Mouse (Mus musculus) gastrocnemius, adult 2 months (tissue): Measurements from ENCODE around the gene Igf2bp3. TPM values are rescaled to one million over a fixed set of nuclear protein-coding genes. Genes with fewer than 3 reads are reported as not detected.

Experiments used
- DNase-seq: peaks from one replicate; pipeline ENCODE4 v3.0.0; 2022
- H3K27ac ChIP-seq: fragments of 200-600 bp; 2 replicates; pipeline ENCODE4 v1.8.1; 2022; ENCODE audit warnings: mild to moderate bottlenecking
- H3K4me3 ChIP-seq: fragments of 200-600 bp; 2 replicates; pipeline ENCODE4 v1.8.1; 2022; ENCODE audit warnings: mild to moderate bottlenecking, moderate library complexity
- CTCF ChIP-seq: fragments of 200-600 bp; IDR thresholded peaks from 2 replicates; pipeline ENCODE4 v1.8.1; 2022; ENCODE audit warnings: antibody characterized with exemption, mild to moderate bottlenecking, moderate library complexity
- intact Hi-C: fragments of 180-260 bp; cut with DNase I; formaldehyde crosslinking; loops from one replicate; pipeline ENCODE4 v1.15.1; 2025
- total RNA-seq, 2 experiments: library from RNA; stranded (reverse); gene quantifications; 2 replicates each; pipeline ENCODE4 v1.2.3; 2021

Gene Igf2bp3
- total RNA-seq, 2 experiments from 2014 or later: 0.06 to 0.13 TPM

DNA sequence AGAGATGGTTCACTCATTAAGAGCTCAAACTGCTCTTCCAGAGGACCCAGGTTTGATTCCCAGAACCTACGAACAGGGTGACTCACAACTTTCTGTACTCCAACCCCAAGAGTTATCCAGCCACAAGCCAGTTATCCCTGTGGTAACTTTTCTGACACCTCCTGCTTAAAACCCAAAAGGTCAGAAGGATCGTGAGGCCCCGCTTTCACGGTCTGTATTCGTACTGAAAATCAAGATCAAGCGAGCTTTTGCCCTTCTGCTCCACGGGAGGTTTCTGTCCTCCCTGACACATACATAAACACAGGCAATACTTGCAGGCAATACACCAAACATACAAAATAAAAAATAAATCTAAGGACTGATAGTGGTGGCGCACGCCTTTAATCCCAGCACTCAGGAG, 21.6 kb upstream of the Igf2bp3 start:
- DNase-seq: peak; percentile 100
- H3K27ac ChIP-seq: no peak overlapping the region
- no peak overlapping the region for H3K4me3 ChIP-seq
- intact Hi-C loops: no loop called here
- no peak for TF ChIP-seq CTCF

GRCm38 (mm10) chr6:49233356-49233755, 18.6 kb upstream of the Igf2bp3 start:
- no peak overlapping the region for H3K27ac ChIP-seq
- no peak for DNase-seq
- TF ChIP-seq CTCF: peak; percentile 44
- H3K4me3 ChIP-seq: no peak overlapping the region
- intact Hi-C loops: no loop called here

DNA sequence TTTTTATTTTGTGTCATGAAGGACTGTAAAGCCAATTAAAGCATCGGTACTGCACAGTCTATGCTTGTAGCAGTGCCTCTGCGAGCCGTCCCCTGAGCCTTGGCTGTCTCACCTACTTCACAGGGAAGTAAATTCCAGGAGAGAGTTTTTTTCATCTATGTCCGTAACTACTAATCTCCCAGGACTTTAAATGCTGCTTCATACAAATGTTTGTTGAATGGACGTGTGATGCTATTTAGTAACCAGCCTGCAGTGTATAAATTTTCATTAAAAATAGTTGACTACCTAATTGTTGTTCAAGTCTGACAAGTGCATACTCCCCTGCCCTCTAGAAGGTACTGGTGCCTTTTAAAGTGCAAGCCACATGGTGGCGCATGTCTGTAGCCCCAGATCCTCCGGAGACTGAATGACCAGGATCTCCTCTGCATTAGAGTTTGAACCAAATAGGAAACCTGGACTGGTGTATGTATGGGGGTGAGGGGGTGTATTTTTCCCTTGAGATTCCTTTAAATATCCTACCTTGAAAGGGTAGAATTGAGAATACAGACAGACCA, 13.4 kb upstream of the Igf2bp3 start:
- no peak overlapping the region for H3K27ac ChIP-seq
- intact Hi-C loops: loop anchor here (1.0 to 5.0 kb wide), 2 partner anchors 34 to 172 kb away; partner anchors contain the start of gene Tra2a
- peak; percentile 51 for DNase-seq

DNA sequence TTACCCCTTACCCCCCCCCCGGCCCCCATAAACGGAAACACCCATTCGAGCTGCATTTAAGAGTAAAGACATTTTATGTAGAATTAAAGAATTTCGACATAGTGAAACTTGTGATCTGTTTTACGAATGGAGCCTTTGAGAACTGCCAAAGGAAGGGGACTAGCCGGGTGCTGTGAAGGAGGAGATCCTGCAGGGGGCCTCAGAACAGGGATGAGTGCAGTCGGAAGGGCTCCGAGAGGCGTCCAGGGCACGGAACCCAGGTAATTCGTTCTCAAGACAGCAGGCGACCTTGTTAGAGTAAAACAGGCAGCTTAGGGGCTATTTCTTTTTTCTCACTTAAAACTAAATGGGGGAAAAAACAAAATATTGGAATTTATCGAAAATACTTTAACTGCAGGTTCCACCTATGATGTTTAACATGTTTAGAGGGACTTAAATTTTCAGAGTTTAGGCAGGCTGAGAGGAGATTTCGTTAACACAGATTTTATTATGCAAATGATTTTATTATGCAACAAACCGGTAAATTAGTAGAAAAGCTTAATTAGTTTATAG, 12.5 kb upstream of the Igf2bp3 start:
- intact Hi-C loops: loop anchor here (5.0 kb wide), 1 partner anchor 35 kb away; the partner anchor contains the start of gene Tra2a
- H3K27ac ChIP-seq: no peak overlapping the region
- H3K4me3 ChIP-seq: no peak overlapping the region
- peak; percentile 16; the same call in 1 of the 2 replicates for TF ChIP-seq CTCF
- no peak for DNase-seq

More for the DNA sequence above, 13.4 kb upstream of the Igf2bp3 start:
- TF ChIP-seq CTCF: peak; percentile 70
- H3K4me3 ChIP-seq: no peak overlapping the region

- no peak for DNase-seq
- intact Hi-C loops: loop anchor here (5.0 kb wide), 1 partner anchor 37 kb away; the partner anchor contains the start of gene Tra2a
- H3K4me3 ChIP-seq: no peak overlapping the region
- no peak overlapping the region for H3K27ac ChIP-seq
- no peak for TF ChIP-seq CTCF
Observed at GRCm38 (mm10) chr6:49225728-49226123, 11.0 kb upstream of the Igf2bp3 start.

GRCm38 (mm10) chr6:49224923-49225727, 10.4 kb upstream of the Igf2bp3 start:
- no peak for DNase-seq
- Histone ChIP-seq H3K27ac (no peak overlapping the region), H3K4me3 (no peak overlapping the region)
- intact Hi-C loops: loop anchor here (5.0 kb wide), 1 partner anchor 37 kb away; the partner anchor contains the start of gene Tra2a
- no peak for TF ChIP-seq CTCF

GRCm38 (mm10) chr6:49221906-49222305, 7.1 kb upstream of the Igf2bp3 start:
- no peak for DNase-seq
- TF ChIP-seq CTCF: no peak
- intact Hi-C loops: no loop called here
- no peak overlapping the region for H3K27ac ChIP-seq
- no peak overlapping the region for H3K4me3 ChIP-seq

- no peak overlapping the region for H3K27ac ChIP-seq
- intact Hi-C loops: loop anchor here (2.0 to 5.0 kb wide), 2 partner anchors 97 to 1961 kb away; partner anchors contain the start of gene Ccdc126
- DNase-seq: no peak
- TF ChIP-seq CTCF: no peak
- no peak overlapping the region for H3K4me3 ChIP-seq
Observed at GRCm38 (mm10) chr6:49219920-49220604, 5.3 kb upstream of the Igf2bp3 start.

DNA sequence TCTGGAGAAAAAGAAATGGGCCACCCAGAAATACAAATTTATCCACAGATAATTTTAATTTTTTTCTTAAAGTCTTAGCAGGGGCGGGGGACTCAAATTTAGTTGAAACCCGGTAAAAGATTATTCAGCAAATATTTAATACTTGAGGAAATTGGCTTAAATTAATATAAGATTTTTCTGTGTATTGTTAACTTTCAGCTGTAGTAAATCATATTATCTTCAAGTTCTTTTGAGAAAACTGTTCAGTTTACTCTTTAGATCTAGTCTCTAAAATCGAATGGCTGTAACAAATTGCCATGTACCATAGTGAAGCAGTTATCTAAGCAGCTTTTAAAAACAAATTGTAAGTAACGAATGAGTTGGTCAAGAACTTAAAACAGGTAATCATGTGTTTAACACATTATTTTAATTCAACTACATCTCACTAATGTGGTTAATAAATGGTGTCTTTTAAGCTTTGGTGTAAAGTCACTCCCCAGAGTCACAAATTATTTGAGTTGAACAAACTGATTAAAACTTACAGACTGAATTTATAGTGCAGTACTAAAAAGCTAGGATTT, 4.3 kb upstream of the Igf2bp3 start:
- no peak for DNase-seq
- no peak for TF ChIP-seq CTCF
- Histone ChIP-seq H3K27ac (no peak overlapping the region), H3K4me3 (no peak overlapping the region)
- intact Hi-C loops: loop anchor here (2.0 to 5.0 kb wide), 2 partner anchors 98 to 1962 kb away; partner anchors contain the start of gene Ccdc126

- Histone ChIP-seq H3K4me3 (peak overlapping the region; percentile 60), H3K27ac (no peak overlapping the region)
- intact Hi-C loops: loop anchor here (2.0 to 5.0 kb wide), 2 partner anchors 99 to 1962 kb away; partner anchors contain the start of gene Ccdc126
- no peak for DNase-seq
- TF ChIP-seq CTCF: no peak
Observed at GRCm38 (mm10) chr6:49218275-49218802, 3.6 kb upstream of the Igf2bp3 start.

DNA sequence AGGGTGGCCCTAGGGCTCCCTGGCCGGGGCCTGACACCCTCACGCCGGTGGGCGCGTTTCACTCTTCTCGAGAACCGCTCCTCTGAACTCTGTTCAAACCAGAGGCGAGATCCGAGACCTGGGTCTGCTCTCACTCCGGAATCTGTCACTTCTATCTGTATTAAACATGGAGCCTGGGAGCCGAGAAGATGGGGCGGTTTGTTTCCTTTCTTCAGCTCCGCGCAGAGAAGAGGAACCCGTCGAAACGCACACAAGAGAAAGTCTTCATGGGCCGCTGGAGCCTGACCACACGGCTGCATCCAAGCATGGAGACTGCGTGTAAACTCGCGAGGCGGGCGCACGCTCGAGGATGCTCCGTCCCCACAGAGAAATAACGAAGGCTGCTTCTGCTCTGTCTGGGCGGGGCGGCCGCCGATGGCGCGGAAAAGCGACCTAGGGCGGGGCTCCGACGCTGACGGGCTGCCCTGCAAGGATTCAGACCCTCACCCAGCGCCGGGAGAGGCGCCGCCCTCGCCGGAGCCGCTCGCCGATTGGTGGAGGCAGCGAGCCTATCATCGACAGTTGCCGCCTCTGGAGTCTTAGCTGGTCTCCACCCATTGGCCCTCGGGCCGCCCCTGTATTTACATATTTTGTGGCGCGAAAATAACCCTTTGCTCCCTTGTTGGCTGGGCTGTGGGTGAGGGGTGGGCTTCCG, 3.0 kb upstream of the Igf2bp3 start:
- peak overlapping the region; percentile 60 for H3K4me3 ChIP-seq
- H3K27ac ChIP-seq: no peak overlapping the region
- intact Hi-C loops: loop anchor here (2.0 to 5.0 kb wide), 2 partner anchors 100 to 1963 kb away; partner anchors contain the start of gene Ccdc126
- TF ChIP-seq CTCF: no peak
- DNase-seq: peak; percentile 41
